Comparison of ENCODE assay signal across 13 mouse cellular contexts in the genomic region with DNA sequence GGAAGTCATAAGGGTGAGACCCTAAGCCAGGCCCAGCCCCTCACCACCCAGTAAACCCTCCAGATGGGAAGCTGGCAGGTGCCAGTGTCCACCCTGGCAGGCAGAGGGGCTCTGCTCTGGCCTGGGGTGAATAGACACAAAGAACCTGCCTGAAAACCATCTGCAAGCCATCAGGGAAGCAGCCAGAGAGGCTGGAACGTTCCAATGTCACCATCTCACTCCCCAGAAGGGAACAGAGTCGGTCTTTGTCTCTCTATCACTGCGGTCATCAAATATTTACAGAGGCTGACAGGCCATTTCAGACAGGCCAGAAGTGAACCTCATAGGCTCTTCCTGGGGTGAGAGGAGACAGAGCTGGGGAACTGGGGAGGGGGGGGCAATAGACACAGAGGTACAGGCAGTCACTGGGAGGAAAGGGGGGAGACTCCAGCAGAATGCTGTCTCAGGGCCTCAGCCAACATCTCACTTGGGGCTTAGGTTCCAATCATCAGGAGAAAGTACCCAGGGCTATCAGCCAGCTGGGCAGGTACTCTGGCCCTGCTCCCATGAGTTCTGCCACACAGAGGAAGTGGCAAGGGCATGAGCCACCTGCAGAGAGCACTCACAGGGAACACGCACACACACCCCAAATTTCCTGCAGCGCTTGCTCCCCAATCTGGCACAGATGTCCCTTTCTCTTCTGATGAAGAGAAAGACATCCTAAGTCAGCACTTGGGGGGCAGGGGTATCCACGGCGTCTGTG. TPM values are rescaled to one million over a fixed set of nuclear protein-coding genes. Genes with fewer than 3 reads are reported as not detected.
A peak's percentile ranks its signal among the peaks of the same experiment; 100 is the strongest.
DNase-seq lines count a peak whose midpoint lies in the region; ATAC-seq and TF ChIP-seq lines count a peak whose summit lies in the region.
"Had no signal": no experiment of that assay in that cellular context is flagged by ENCODE, and none has a peak within 500 bp of the region (broad histone marks: within the 10 kb centered on the region; RNA-seq: fewer than 3 reads in every experiment).

No protein-coding gene starts in this region.

- H3K9me3 ChIP-seq in hindbrain, embryonic 16.5 days (ENCODE audit: control insufficient read depth, low read length), result no peaks in the 10 kb centered on the region
- H3K9me3 ChIP-seq in neural tube, embryonic 15.5 days (replicated peaks), result no peaks in the 10 kb centered on the region
- H3K9me3 ChIP-seq: limb, embryonic 12.5 days had no signal

- H3K4me1 ChIP-seq in hindbrain, embryonic 16.5 days (ENCODE audit: control insufficient read depth, insufficient read depth, low read depth, low read length), result peaks cover 57% of the 10 kb centered on the region
- H3K4me1 ChIP-seq in neural tube, embryonic 15.5 days, result peaks cover 70% of the 10 kb centered on the region

- H3K4me2 ChIP-seq in hindbrain, embryonic 16.5 days (ENCODE audit: low read length), result no peak overlapping the region
- no peak overlapping the region for H3K4me2 ChIP-seq in neural tube, embryonic 15.5 days
- H3K4me2 ChIP-seq: limb, embryonic 12.5 days had no signal

- no peak for TF ChIP-seq CTCF in gastrocnemius, adult 2 months (IDR thresholded peaks at IDR 0.05)

- no peak overlapping the region for H3K4me3 ChIP-seq in gastrocnemius, adult 2 months
- H3K4me3 ChIP-seq in hindbrain, embryonic 16.5 days (ENCODE audit: low read length), result no peak overlapping the region
- no peak overlapping the region for H3K4me3 ChIP-seq in neural tube, embryonic 15.5 days (replicated peaks)
- H3K4me3 ChIP-seq: limb, embryonic 12.5 days had no signal

- peak overlapping the region; percentile 84 for H3K27ac ChIP-seq in gastrocnemius, adult 2 months
- H3K27ac ChIP-seq in hindbrain, embryonic 16.5 days (ENCODE audit: low read depth, low read length), result peak overlapping the region; percentile 40
- peak overlapping the region; percentile 42 for H3K27ac ChIP-seq in neural tube, embryonic 15.5 days (replicated peaks)
- H3K27ac ChIP-seq: limb, embryonic 12.5 days had no signal

- 61% methylated on average over 7 of the region's 7 CpGs for WGBS in hindbrain, embryonic 16.5 days
- WGBS in neural tube, embryonic 15.5 days, result 62% methylated on average over 7 of the region's 7 CpGs

- intact Hi-C loops in gastrocnemius, adult 2 months (cut with DNase I), result no loop called here
- intact Hi-C loops in gastrocnemius, postnatal 14 days (cut with DNase I; ENCODE audit: low total_unique reads), result no loop called here
- intact Hi-C loops in gastrocnemius, postnatal 36 days (cut with DNase I), result no loop called here

- H3K36me3 ChIP-seq in hindbrain, embryonic 16.5 days (ENCODE audit: control insufficient read depth, insufficient read depth, low read length), result no peaks in the 10 kb centered on the region
- H3K36me3 ChIP-seq in neural tube, embryonic 15.5 days, result peaks cover 7% of the 10 kb centered on the region; the same call in 1 of the 2 replicates
- H3K36me3 ChIP-seq: limb, embryonic 12.5 days had no signal

- no peak for DNase-seq in gastrocnemius, adult 2 months
- DNase-seq in gastrocnemius, postnatal 14 days, result no peak
- DNase-seq in cerebellum, postnatal 10 days, result peak; percentile 59 to 75
- no peak for DNase-seq in adrenal gland, adult (ENCODE audit: inconsistent age in 2 of 2, low spot score in 1 of 2)
- no peak for DNase-seq in embryo, embryonic 11 days
- DNase-seq in gastrocnemius, postnatal 36 days, result no peak
- DNase-seq: gastrocnemius, postnatal 25 days; kidney, adult 2 months had no signal

- ATAC-seq in hindbrain, embryonic 16.5 days, result peak; percentile 28; the same call in 1 of the 2 replicates
- ATAC-seq in neural tube, embryonic 15.5 days (ENCODE audit: low FRiP score), result no peak
- ATAC-seq: CD4-positive, CD25-positive, alpha-beta regulatory T cell, adult 4 months had no signal

- H3K27me3 ChIP-seq in hindbrain, embryonic 16.5 days (replicated peaks; ENCODE audit: control insufficient read depth, insufficient read depth, low read length), result no peaks in the 10 kb centered on the region
- H3K27me3 ChIP-seq in neural tube, embryonic 15.5 days (replicated peaks), result no peaks in the 10 kb centered on the region
- H3K27me3 ChIP-seq: limb, embryonic 12.5 days had no signal

- H3K9ac ChIP-seq in hindbrain, embryonic 16.5 days (ENCODE audit: low read depth, low read length), result peak overlapping the region; percentile 13; the same call in 1 of the 2 replicates
- no peak overlapping the region for H3K9ac ChIP-seq in neural tube, embryonic 15.5 days (replicated peaks)
- H3K9ac ChIP-seq: limb, embryonic 12.5 days had no signal

RNA-seq across cellular contexts. Expression of a gene that starts 15.7 kb away (rescaled TPM):
- total RNA-seq in gastrocnemius, adult 2 months (2021), result 10 to 100 TPM; 58.9 to 99.2 TPM
- total RNA-seq in gastrocnemius, postnatal 14 days (2021), result 10 to 100 TPM; 41.7 to 45.1 TPM
- 15.6 and 17.9 TPM in 2 replicates for polyA plus RNA-seq in hindbrain, embryonic 16.5 days (2015; fragmentation: Nextera tagmentation; extraction: Ambion mirVana)
- polyA plus RNA-seq in neural tube, embryonic 15.5 days (2015; fragmentation: Nextera tagmentation; extraction: Ambion mirVana), result 16.0 and 19.0 TPM in 2 replicates
- total RNA-seq in gastrocnemius, postnatal 36 days (2021), result 10 to 100 TPM; 58.9 to 71.9 TPM
- total RNA-seq: common myeloid progenitor, adult 5-6 weeks had no signal
- polyA plus RNA-seq: CD4-positive, CD25-positive, alpha-beta regulatory T cell, adult 4 months had no signal

RNA-seq across cellular contexts. Expression of a gene that starts 55.2 kb away (rescaled TPM):
- total RNA-seq in gastrocnemius, adult 2 months (2021), result 10 to 100 TPM; 17.2 to 18.7 TPM
- 10 to 100 TPM; 12.4 to 16.8 TPM for total RNA-seq in gastrocnemius, postnatal 14 days (2021)
- 35.5 and 40.2 TPM in 2 replicates for polyA plus RNA-seq in hindbrain, embryonic 16.5 days (2015; fragmentation: Nextera tagmentation; extraction: Ambion mirVana)
- polyA plus RNA-seq in neural tube, embryonic 15.5 days (2015; fragmentation: Nextera tagmentation; extraction: Ambion mirVana), result 37.4 and 38.9 TPM in 2 replicates
- 10 to 100 TPM; 15.1 to 15.7 TPM for total RNA-seq in gastrocnemius, postnatal 36 days (2021)

Comparison
In these comparisons a context has a peak if more than half of its experiments do, and no peak if none do; other contexts are left out.
1. DNase-seq: peak in cerebellum, postnatal 10 days (2 of 2); none in gastrocnemius, adult 2 months (single experiment), gastrocnemius, postnatal 14 days (single experiment), adrenal gland, adult (0 of 2), embryo, embryonic 11 days (single experiment) and gastrocnemius, postnatal 36 days (0 of 2).
2. Peak in every context shown above with its lines, with median percentiles within 50 percentile points of each other: H3K27ac ChIP-seq.